Mouse (Mus musculus) c-Kit-positive CD71-positive TER-119-negative erythroid progenitor cells, embryonic 14.5 days (primary cell): ENCODE measurements at regions not wholly inside any gene's neighbourhood (a gene's known extent, or its start where the extent isn't known, plus 50 kb on each side); places are given as distances from the start of the nearest gene placed in this dataset.

Source experiments
- DNase-seq: peaks from one replicate; pipeline ENCODE4 v3.0.0-alpha.2; 2013; ENCODE audit warnings: low read depth

GRCm38 (mm10) chr10:29921658-29922057, 278.7 kb downstream of the Cenpw start:
- DNase-seq, result no peak

- no peak for DNase-seq
Observed at GRCm38 (mm10) chr10:29897780-29898363, 302.5 kb downstream of the Cenpw start.

GRCm38 (mm10) chr10:29864566-29864965, 328.9 kb upstream of the Rspo3 start:
- no peak for DNase-seq

- DNase-seq, result no peak
Observed at GRCm38 (mm10) chr10:29855749-29856313, 320.2 kb upstream of the Rspo3 start.

- no peak for DNase-seq
Observed at GRCm38 (mm10) chr10:29852516-29852915, 316.8 kb upstream of the Rspo3 start.

- no peak for DNase-seq
Observed at GRCm38 (mm10) chr10:29824939-29825658, 289.4 kb upstream of the Rspo3 start.

GRCm38 (mm10) chr10:29824413-29824812, 288.7 kb upstream of the Rspo3 start:
- DNase-seq, result no peak

GRCm38 (mm10) chr10:29823177-29823576, 287.5 kb upstream of the Rspo3 start:
- DNase-seq, result no peak

GRCm38 (mm10) chr10:29803915-29804545, 268.4 kb upstream of the Rspo3 start:
- DNase-seq, result peak; percentile 25

- DNase-seq, result no peak
Observed at GRCm38 (mm10) chr10:29802637-29803036, 267.0 kb upstream of the Rspo3 start.

- no peak for DNase-seq
Observed at GRCm38 (mm10) chr10:29794663-29795062, 259.0 kb upstream of the Rspo3 start.

- DNase-seq, result no peak
Observed at GRCm38 (mm10) chr10:29786220-29786810, 250.6 kb upstream of the Rspo3 start.

- no peak for DNase-seq
Observed at GRCm38 (mm10) chr10:29736677-29737076, 201.0 kb upstream of the Rspo3 start.

- no peak for DNase-seq
Observed at GRCm38 (mm10) chr10:29725319-29725718, 189.7 kb upstream of the Rspo3 start.

GRCm38 (mm10) chr10:29710967-29711366, 175.3 kb upstream of the Rspo3 start:
- no peak for DNase-seq

- DNase-seq, result no peak
Observed at GRCm38 (mm10) chr10:29708653-29709052, 173.0 kb upstream of the Rspo3 start.

- peak; percentile 58 for DNase-seq
Observed at GRCm38 (mm10) chr10:29693009-29693935, 157.6 kb upstream of the Rspo3 start.

- DNase-seq, result no peak
Observed at GRCm38 (mm10) chr10:29689529-29689928, 153.9 kb upstream of the Rspo3 start.

- DNase-seq, result no peak
Observed at GRCm38 (mm10) chr10:29686982-29687381, 151.3 kb upstream of the Rspo3 start.

GRCm38 (mm10) chr10:29674377-29674776, 138.7 kb upstream of the Rspo3 start:
- no peak for DNase-seq

- DNase-seq, result no peak
Observed at GRCm38 (mm10) chr10:29661752-29662151, 126.1 kb upstream of the Rspo3 start.
